Mouse (Mus musculus) 3134 (cell line): ENCODE data around the gene Syt3.

Experiments
- DNase-seq: peaks from one replicate; pipeline ENCODE4 v3.0.0-alpha.2; 2011; ENCODE audit warnings: low spot score; ENCODE audit not compliant: insufficient read length; ENCODE audit errors: extremely low read depth

The Syt3 gene

GRCm38 (mm10) chr7:44383980-44384715 lies at the start of gene Syt3:
Gene Syt3, plus strand, starts transcription at chr7:44384102.
- no peak for DNase-seq

- DNase-seq, result no peak
Measured at GRCm38 (mm10) chr7:44334139-44334538, 49.8 kb upstream of the Syt3 start.

- DNase-seq, result no peak
Measured at GRCm38 (mm10) chr7:44335031-44335878, 48.6 kb upstream of the Syt3 start.

- DNase-seq, result no peak
Measured at GRCm38 (mm10) chr7:44336046-44337021, 47.6 kb upstream of the Syt3 start.

GRCm38 (mm10) chr7:44337121-44337849 lies 46.6 kb upstream of the Syt3 start:
- no peak for DNase-seq

GRCm38 (mm10) chr7:44340226-44340625 lies 43.7 kb upstream of the Syt3 start:
- no peak for DNase-seq

GRCm38 (mm10) chr7:44341119-44341518 lies 42.8 kb upstream of the Syt3 start:
- no peak for DNase-seq

GRCm38 (mm10) chr7:44341714-44342113 lies 42.2 kb upstream of the Syt3 start:
- no peak for DNase-seq

- no peak for DNase-seq
Measured at GRCm38 (mm10) chr7:44343459-44344015, 40.4 kb upstream of the Syt3 start.

GRCm38 (mm10) chr7:44344622-44345021 lies 39.3 kb upstream of the Syt3 start:
- peak; percentile 51 for DNase-seq

- DNase-seq, result no peak
Measured at GRCm38 (mm10) chr7:44349043-44349442, 34.9 kb upstream of the Syt3 start.

GRCm38 (mm10) chr7:44350957-44351711 lies 32.8 kb upstream of the Syt3 start:
- no peak for DNase-seq

- no peak for DNase-seq
Measured at GRCm38 (mm10) chr7:44351881-44352749, 31.8 kb upstream of the Syt3 start.

GRCm38 (mm10) chr7:44352750-44353600 lies 30.9 kb upstream of the Syt3 start:
- no peak for DNase-seq

- DNase-seq, result no peak
Measured at GRCm38 (mm10) chr7:44353601-44354340, 30.1 kb upstream of the Syt3 start.

GRCm38 (mm10) chr7:44355411-44355810 lies 28.5 kb upstream of the Syt3 start:
- no peak for DNase-seq
